Mouse (Mus musculus): ENCODE measurements at regions not wholly inside any gene's neighbourhood (a gene's known extent, or its start where the extent isn't known, plus 50 kb on each side); places are given as distances from the start of the nearest gene placed in this dataset.

GRCm38 (mm10) chr4:94137921-94138320, 418.4 kb upstream of the Gm10306 start:
- no peak for ATAC-seq
- Histone ChIP-seq H3K27ac (no peak overlapping the region), H3K9ac (replicated peaks; ENCODE audit: low read length) (no peak overlapping the region), H3K4me3 (ENCODE audit: low read length) (no peak overlapping the region), H3K36me3 (ENCODE audit: insufficient read depth, low read length) (no peaks in the 10 kb centered on the region), H3K9me3 (ENCODE audit: low read length) (no peaks in the 10 kb centered on the region), H3K4me1 (ENCODE audit: insufficient read depth, low read length) (no peaks in the 10 kb centered on the region), H3K27me3 (ENCODE audit: insufficient read depth, low read length) (no peaks in the 10 kb centered on the region), H3K4me2 (ENCODE audit: low read depth, low read length) (no peak overlapping the region)
- no peak for TF ChIP-seq CTCF (IDR thresholded peaks at IDR 0.05; ENCODE audit: low read depth)
- 88% methylated on average over 2 of the region's 2 CpGs for WGBS
- DNase-seq (ENCODE audit: low spot score), result no peak

DNA sequence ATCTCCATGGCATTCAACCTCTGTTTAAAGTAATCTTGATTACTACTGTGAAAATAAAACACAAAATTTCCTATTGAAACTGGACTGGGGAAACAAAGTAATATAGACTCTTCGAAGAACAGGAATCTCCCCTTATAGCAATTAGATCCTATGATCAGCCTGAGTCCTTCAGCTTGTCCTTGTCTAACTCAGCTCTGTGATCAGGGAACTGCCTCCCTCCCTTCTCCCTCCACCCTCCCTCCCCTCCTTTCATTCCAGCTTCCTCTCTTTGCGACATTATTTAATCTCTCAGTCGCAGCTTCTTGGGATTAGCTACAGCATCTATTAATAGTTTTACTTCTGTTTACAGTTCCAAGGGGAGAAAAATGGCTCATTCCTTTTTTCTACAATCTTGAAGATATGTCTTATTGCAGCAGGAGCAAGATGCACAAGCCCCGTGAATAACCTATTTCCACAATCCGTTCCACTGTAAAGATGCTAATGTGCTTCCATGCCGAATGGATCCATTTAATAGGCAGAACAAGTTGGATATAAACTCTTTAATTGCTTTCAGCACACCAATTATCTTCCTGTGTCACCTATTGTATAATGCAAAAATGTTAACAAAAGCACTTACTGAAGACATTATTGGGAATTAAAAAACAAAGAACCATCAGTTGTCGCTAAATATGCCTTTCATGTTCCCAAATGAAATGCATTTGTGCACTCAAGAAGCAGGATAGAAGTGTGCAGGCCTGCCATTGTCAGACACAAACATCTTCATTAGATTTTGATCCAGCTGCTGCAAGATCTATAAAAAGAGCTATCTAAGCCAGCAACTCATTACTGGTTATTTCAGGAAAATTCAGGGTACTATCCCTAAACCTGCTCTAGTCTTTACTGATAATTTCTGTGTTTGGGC, 411.2 kb upstream of the Gm10306 start:
- TF ChIP-seq CTCF (IDR thresholded peaks at IDR 0.05; ENCODE audit: low read depth), result no peak
- no peak for DNase-seq (ENCODE audit: low spot score)
- ATAC-seq, result no peak
- H3K27ac ChIP-seq, result no peak overlapping the region
- 30% methylated on average over 7 of the region's 7 CpGs for WGBS
- no peak overlapping the region for H3K4me3 ChIP-seq (ENCODE audit: low read length)
- no peak overlapping the region for H3K9ac ChIP-seq (replicated peaks; ENCODE audit: low read length)
- no peaks in the 10 kb centered on the region for H3K36me3 ChIP-seq (ENCODE audit: insufficient read depth, low read length)
- no peaks in the 10 kb centered on the region for H3K4me1 ChIP-seq (ENCODE audit: insufficient read depth, low read length)
- H3K9me3 ChIP-seq (ENCODE audit: low read length), result no peaks in the 10 kb centered on the region
- no peak overlapping the region for H3K4me2 ChIP-seq (ENCODE audit: low read depth, low read length)
- H3K27me3 ChIP-seq (ENCODE audit: insufficient read depth, low read length), result no peaks in the 10 kb centered on the region

DNA sequence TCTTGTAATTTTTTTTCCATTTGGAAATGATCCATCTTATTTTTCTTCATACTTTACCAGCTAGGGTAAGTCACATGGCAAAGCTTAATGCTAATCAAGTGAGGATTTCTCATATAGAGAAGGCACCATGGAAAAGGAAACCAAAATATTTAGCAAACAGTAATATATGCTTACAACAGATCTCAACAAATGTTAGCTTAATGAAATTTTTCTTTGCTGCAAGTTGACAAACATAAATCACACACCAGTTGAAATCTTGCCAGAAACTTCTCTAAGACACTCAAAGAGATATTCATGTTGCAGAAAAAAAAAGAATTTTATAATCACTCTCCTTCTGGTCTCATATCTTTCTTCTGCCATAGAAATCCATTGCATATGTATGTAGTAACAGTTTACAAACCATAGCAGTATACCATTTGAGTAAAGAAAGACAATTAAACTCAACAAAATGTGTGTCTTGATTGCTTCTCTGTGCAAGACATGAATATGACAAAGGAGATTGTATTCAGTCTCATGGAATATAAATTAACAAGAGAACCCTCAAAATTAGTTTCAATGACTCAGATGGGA, 408.3 kb upstream of the Gm10306 start:
- H3K27me3 ChIP-seq (ENCODE audit: insufficient read depth, low read length), result no peaks in the 10 kb centered on the region
- TF ChIP-seq CTCF (IDR thresholded peaks at IDR 0.05; ENCODE audit: low read depth), result no peak
- H3K9ac ChIP-seq (replicated peaks; ENCODE audit: low read length), result no peak overlapping the region
- no peaks in the 10 kb centered on the region for H3K36me3 ChIP-seq (ENCODE audit: insufficient read depth, low read length)
- H3K9me3 ChIP-seq (ENCODE audit: low read length), result no peaks in the 10 kb centered on the region
- no peak overlapping the region for H3K4me2 ChIP-seq (ENCODE audit: low read depth, low read length)
- ATAC-seq, result no peak
- H3K4me3 ChIP-seq (ENCODE audit: low read length), result no peak overlapping the region
- no peaks in the 10 kb centered on the region for H3K4me1 ChIP-seq (ENCODE audit: insufficient read depth, low read length)
- DNase-seq (ENCODE audit: low spot score), result no peak
- no peak overlapping the region for H3K27ac ChIP-seq

GRCm38 (mm10) chr4:94149056-94149455, 407.3 kb upstream of the Gm10306 start:
- no peak overlapping the region for H3K27ac ChIP-seq
- ATAC-seq, result no peak
- DNase-seq (ENCODE audit: low spot score), result no peak
- H3K4me3 ChIP-seq (ENCODE audit: low read length), result no peak overlapping the region
- no peak overlapping the region for H3K9ac ChIP-seq (replicated peaks; ENCODE audit: low read length)
- no peak for TF ChIP-seq CTCF (IDR thresholded peaks at IDR 0.05; ENCODE audit: low read depth)
- no peaks in the 10 kb centered on the region for H3K36me3 ChIP-seq (ENCODE audit: insufficient read depth, low read length)
- no peaks in the 10 kb centered on the region for H3K4me1 ChIP-seq (ENCODE audit: insufficient read depth, low read length)
- WGBS, result 65% methylated on average over 3 of the region's 3 CpGs
- no peaks in the 10 kb centered on the region for H3K27me3 ChIP-seq (ENCODE audit: insufficient read depth, low read length)
- H3K9me3 ChIP-seq (ENCODE audit: low read length), result no peaks in the 10 kb centered on the region
- no peak overlapping the region for H3K4me2 ChIP-seq (ENCODE audit: low read depth, low read length)

DNA sequence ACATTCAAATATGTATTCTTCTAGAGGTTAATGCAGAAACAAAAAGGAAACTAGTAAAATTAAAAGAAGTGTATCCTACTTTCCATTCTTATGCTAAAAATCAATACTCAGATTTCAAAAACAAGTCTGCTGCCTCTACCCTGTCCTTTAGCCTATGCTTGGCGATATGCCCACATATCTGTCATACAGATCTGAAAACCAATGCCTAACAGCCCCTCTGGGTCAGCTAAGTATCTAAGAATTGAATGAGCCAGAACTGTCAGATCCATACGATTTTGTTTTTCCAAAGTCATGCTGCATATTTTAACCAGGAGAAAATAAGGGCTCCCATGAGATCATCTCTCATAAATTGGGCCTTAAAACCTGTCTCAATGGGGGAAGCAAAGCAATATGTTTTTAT, 395.7 kb upstream of the Gm10306 start:
- ATAC-seq (no peak), DNase-seq (ENCODE audit: low spot score) (peak; percentile 14)
- H3K36me3 ChIP-seq (ENCODE audit: insufficient read depth, low read length), result no peaks in the 10 kb centered on the region
- H3K27ac ChIP-seq, result no peak overlapping the region
- H3K27me3 ChIP-seq (ENCODE audit: insufficient read depth, low read length), result no peaks in the 10 kb centered on the region
- H3K9ac ChIP-seq (replicated peaks; ENCODE audit: low read length), result no peak overlapping the region
- no peak overlapping the region for H3K4me3 ChIP-seq (ENCODE audit: low read length)
- no peak for TF ChIP-seq CTCF (IDR thresholded peaks at IDR 0.05; ENCODE audit: low read depth)
- no peaks in the 10 kb centered on the region for H3K4me1 ChIP-seq (ENCODE audit: insufficient read depth, low read length)
- H3K9me3 ChIP-seq (ENCODE audit: low read length), result no peaks in the 10 kb centered on the region
- WGBS, result 51% methylated on average over 2 of the region's 2 CpGs
- no peak overlapping the region for H3K4me2 ChIP-seq (ENCODE audit: low read depth, low read length)

DNA sequence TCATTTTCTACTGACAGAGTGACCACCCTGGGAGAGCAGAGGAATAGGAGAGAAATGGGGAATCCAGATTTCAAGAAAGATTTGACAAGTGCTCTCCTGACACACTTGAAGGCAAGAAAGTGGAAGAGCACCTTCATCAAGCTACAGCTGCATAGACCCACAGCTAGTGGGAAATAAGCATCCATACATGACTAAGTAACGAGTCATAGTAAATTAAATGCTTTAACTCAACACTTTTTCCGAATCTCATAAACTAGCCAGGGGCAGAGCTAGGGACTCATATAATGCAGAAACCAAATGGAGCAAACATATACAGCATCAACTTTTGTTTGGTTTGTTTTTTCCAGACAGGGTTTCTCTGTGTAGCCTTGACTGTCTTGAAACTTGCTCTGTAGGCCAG, 383.2 kb upstream of the Gm10306 start:
- Histone ChIP-seq H3K4me3 (ENCODE audit: low read length) (no peak overlapping the region), H3K9ac (replicated peaks; ENCODE audit: low read length) (no peak overlapping the region), H3K9me3 (ENCODE audit: low read length) (no peaks in the 10 kb centered on the region), H3K4me2 (ENCODE audit: low read depth, low read length) (no peak overlapping the region), H3K36me3 (ENCODE audit: insufficient read depth, low read length) (no peaks in the 10 kb centered on the region), H3K4me1 (ENCODE audit: insufficient read depth, low read length) (no peaks in the 10 kb centered on the region), H3K27ac (no peak overlapping the region), H3K27me3 (ENCODE audit: insufficient read depth, low read length) (no peaks in the 10 kb centered on the region)
- ATAC-seq (no peak), DNase-seq (ENCODE audit: low spot score) (no peak)
- WGBS, result 88% methylated on average over 2 of the region's 2 CpGs
- no peak for TF ChIP-seq CTCF (IDR thresholded peaks at IDR 0.05; ENCODE audit: low read depth)

DNA sequence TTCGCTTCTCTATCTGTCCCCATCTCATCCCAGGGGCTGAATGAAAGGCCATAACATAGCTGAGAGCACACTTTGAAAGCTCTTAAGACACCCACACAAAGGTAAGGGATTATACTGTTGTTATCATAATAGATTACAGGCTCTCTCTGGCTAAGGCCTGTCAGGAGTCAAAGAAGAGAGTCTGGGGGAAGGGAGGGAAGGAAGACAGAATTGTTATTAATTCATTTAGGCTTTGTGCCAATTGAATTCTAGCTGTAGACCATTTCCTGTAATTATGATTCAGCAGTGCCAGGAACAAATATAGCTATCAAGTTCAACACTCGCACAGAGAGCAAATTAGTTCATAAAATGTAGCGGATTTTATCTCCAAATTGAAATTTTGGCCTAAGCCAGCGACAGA, 369.3 kb upstream of the Gm10306 start:
- H3K4me3 ChIP-seq (ENCODE audit: low read length), result no peak overlapping the region
- H3K36me3 ChIP-seq (ENCODE audit: insufficient read depth, low read length), result no peaks in the 10 kb centered on the region
- no peak overlapping the region for H3K27ac ChIP-seq
- no peaks in the 10 kb centered on the region for H3K4me1 ChIP-seq (ENCODE audit: insufficient read depth, low read length)
- H3K9me3 ChIP-seq (ENCODE audit: low read length), result no peaks in the 10 kb centered on the region
- no peak for TF ChIP-seq CTCF (IDR thresholded peaks at IDR 0.05; ENCODE audit: low read depth)
- WGBS, result 65% methylated on average over 4 of the region's 4 CpGs
- no peaks in the 10 kb centered on the region for H3K27me3 ChIP-seq (ENCODE audit: insufficient read depth, low read length)
- H3K9ac ChIP-seq (replicated peaks; ENCODE audit: low read length), result no peak overlapping the region
- DNase-seq (ENCODE audit: low spot score) (peak; percentile 7), ATAC-seq (no peak)
- H3K4me2 ChIP-seq (ENCODE audit: low read depth, low read length), result no peak overlapping the region
